Mouse (Mus musculus): Measurements from ENCODE around the gene Sbno2. TPM values are rescaled to one million over a fixed set of nuclear protein-coding genes. Genes with fewer than 3 reads are reported as not detected.
A peak's percentile ranks its signal among the peaks of the same experiment; 100 is the strongest.

Gene Sbno2
- polyA plus RNA-seq, 1 experiment from 2014 or later, result 10.7 TPM

GRCm38 (mm10) chr10:80140666-80141035 is 35.3 kb upstream of the Sbno2 start, which contains the start of gene Cbarp:
Gene Cbarp, minus strand, starts transcription at chr10:80140835.
- Histone ChIP-seq H3K4me2 (replicated peaks; ENCODE audit: low read depth) (peak within 1 kb of the TSS; percentile 49), H3K27ac (replicated peaks) (peak within 1 kb of the TSS; percentile 93), H3K36me3 (ENCODE audit: control insufficient read depth, insufficient read depth, low read length) (peaks cover 8% of the 10 kb centered on the region; the same call in 1 of the 2 replicates), H3K27me3 (ENCODE audit: control insufficient read depth, insufficient read depth, low read length) (no peaks in the 10 kb centered on the region), H3K4me1 (replicated peaks; ENCODE audit: control insufficient read depth, insufficient read depth) (peaks cover 5% of the 10 kb centered on the region; the same call in 1 of the 2 replicates), H3K9me3 (ENCODE audit: control insufficient read depth, low read length) (no peaks in the 10 kb centered on the region), H3K4me3 (ENCODE audit: low read depth, low read length) (peak within 1 kb of the TSS; percentile 75; the same call in 1 of the 2 replicates), H3K9ac (ENCODE audit: low read length) (peak within 1 kb of the TSS; percentile 43; the same call in 1 of the 2 replicates)
- DNase-seq (ENCODE audit: low spot score), result no peak
- TF ChIP-seq CTCF (IDR thresholded peaks at IDR 0.05; ENCODE audit: low read depth) (no peak), EP300 (optimal IDR thresholded peaks at IDR 0.05) (no peak)
- 60% methylated on average over 9 of the region's 10 CpGs for WGBS
- ATAC-seq (ENCODE audit: low FRiP score, low TSS enrichment), result no peak

- Histone ChIP-seq H3K27me3 (ENCODE audit: control insufficient read depth, insufficient read depth, low read length) (no peaks in the 10 kb centered on the region), H3K9me3 (ENCODE audit: control insufficient read depth, low read length) (no peaks in the 10 kb centered on the region), H3K27ac (replicated peaks) (no peak overlapping the region), H3K4me1 (replicated peaks; ENCODE audit: control insufficient read depth, insufficient read depth) (peaks cover 5% of the 10 kb centered on the region; the same call in 1 of the 2 replicates), H3K36me3 (ENCODE audit: control insufficient read depth, insufficient read depth, low read length) (peaks cover 7% of the 10 kb centered on the region; the same call in 1 of the 2 replicates), H3K4me2 (replicated peaks; ENCODE audit: low read depth) (no peak overlapping the region), H3K9ac (ENCODE audit: low read length) (no peak overlapping the region), H3K4me3 (ENCODE audit: low read depth, low read length) (no peak overlapping the region)
- WGBS, result 76% methylated on average over 11 of the region's 11 CpGs
- no peak for TF ChIP-seq CTCF (IDR thresholded peaks at IDR 0.05; ENCODE audit: low read depth)
- TF ChIP-seq EP300 (optimal IDR thresholded peaks at IDR 0.05), result no peak
- DNase-seq (ENCODE audit: low spot score) (no peak), ATAC-seq (ENCODE audit: low FRiP score, low TSS enrichment) (no peak)
Measured at GRCm38 (mm10) chr10:80139975-80140665, 34.7 kb upstream of the Sbno2 start.

- H3K4me2 ChIP-seq (replicated peaks; ENCODE audit: low read depth), result peak overlapping the region; percentile 96
- H3K9me3 ChIP-seq (ENCODE audit: control insufficient read depth, low read length), result no peaks in the 10 kb centered on the region
- TF ChIP-seq CTCF (IDR thresholded peaks at IDR 0.05; ENCODE audit: low read depth), result no peak
- TF ChIP-seq EP300 (optimal IDR thresholded peaks at IDR 0.05), result no peak
- peak overlapping the region; percentile 68 for H3K9ac ChIP-seq (ENCODE audit: low read length)
- H3K4me3 ChIP-seq (ENCODE audit: low read depth, low read length), result peak overlapping the region; percentile 58
- peaks cover 6% of the 10 kb centered on the region; the same call in 1 of the 2 replicates for H3K36me3 ChIP-seq (ENCODE audit: control insufficient read depth, insufficient read depth, low read length)
- ATAC-seq (ENCODE audit: low FRiP score, low TSS enrichment) (no peak), DNase-seq (ENCODE audit: low spot score) (no peak)
- H3K27ac ChIP-seq (replicated peaks), result peak overlapping the region; percentile 76
- peaks cover 5% of the 10 kb centered on the region; the same call in 1 of the 2 replicates for H3K4me1 ChIP-seq (replicated peaks; ENCODE audit: control insufficient read depth, insufficient read depth)
- 6% methylated on average over 9 of the region's 10 CpGs for WGBS
- no peaks in the 10 kb centered on the region for H3K27me3 ChIP-seq (ENCODE audit: control insufficient read depth, insufficient read depth, low read length)
Measured at GRCm38 (mm10) chr10:80139439-80139775, 34.0 kb upstream of the Sbno2 start.

GRCm38 (mm10) chr10:80138553-80139438 is 33.4 kb upstream of the Sbno2 start, which contains the start of gene Atp5d:
Gene Atp5d, plus strand, starts transcription at chr10:80138632.
- no peak for TF ChIP-seq EP300 (optimal IDR thresholded peaks at IDR 0.05)
- no peak for TF ChIP-seq CTCF (IDR thresholded peaks at IDR 0.05; ENCODE audit: low read depth)
- Histone ChIP-seq H3K27ac (replicated peaks) (peak within 1 kb of the TSS; percentile 76), H3K9me3 (ENCODE audit: control insufficient read depth, low read length) (no peaks in the 10 kb centered on the region), H3K4me3 (ENCODE audit: low read depth, low read length) (peak within 1 kb of the TSS; percentile 58), H3K36me3 (ENCODE audit: control insufficient read depth, insufficient read depth, low read length) (peaks cover 2% of the 10 kb centered on the region; the same call in 1 of the 2 replicates), H3K4me2 (replicated peaks; ENCODE audit: low read depth) (peak within 1 kb of the TSS; percentile 96), H3K4me1 (replicated peaks; ENCODE audit: control insufficient read depth, insufficient read depth) (peaks cover 5% of the 10 kb centered on the region; the same call in 1 of the 2 replicates), H3K9ac (ENCODE audit: low read length) (peak within 1 kb of the TSS; percentile 68), H3K27me3 (ENCODE audit: control insufficient read depth, insufficient read depth, low read length) (no peaks in the 10 kb centered on the region)
- peak; percentile 2; the same call in 1 of the 2 replicates for ATAC-seq (ENCODE audit: low FRiP score, low TSS enrichment)
- 2% methylated on average over 34 of the region's 94 CpGs for WGBS
- peak; percentile 77 for DNase-seq (ENCODE audit: low spot score)

GRCm38 (mm10) chr10:80137626-80138552 is 32.5 kb upstream of the Sbno2 start:
- ATAC-seq (ENCODE audit: low FRiP score, low TSS enrichment) (no peak), DNase-seq (ENCODE audit: low spot score) (peak; percentile 65)
- Histone ChIP-seq H3K9me3 (ENCODE audit: control insufficient read depth, low read length) (no peaks in the 10 kb centered on the region), H3K9ac (ENCODE audit: low read length) (peak overlapping the region; percentile 68; the same call in 1 of the 2 replicates), H3K36me3 (ENCODE audit: control insufficient read depth, insufficient read depth, low read length) (no peaks in the 10 kb centered on the region), H3K27me3 (ENCODE audit: control insufficient read depth, insufficient read depth, low read length) (no peaks in the 10 kb centered on the region), H3K4me3 (ENCODE audit: low read depth, low read length) (peak overlapping the region; percentile 58), H3K4me1 (replicated peaks; ENCODE audit: control insufficient read depth, insufficient read depth) (peaks cover 5% of the 10 kb centered on the region; the same call in 1 of the 2 replicates), H3K4me2 (replicated peaks; ENCODE audit: low read depth) (peak overlapping the region; percentile 96), H3K27ac (replicated peaks) (peak overlapping the region; percentile 76)
- WGBS, result 5% methylated on average over 22 of the region's 33 CpGs
- TF ChIP-seq EP300 (optimal IDR thresholded peaks at IDR 0.05) (no peak), CTCF (IDR thresholded peaks at IDR 0.05; ENCODE audit: low read depth) (no peak)

Measured in stomach, postnatal 0 days (tissue).